Mouse (Mus musculus): ENCODE data around the gene Mnat1. TPM values are rescaled to one million over a fixed set of nuclear protein-coding genes. Genes with fewer than 3 reads are reported as not detected.
"Not testable (repeated sequence)": the region's sequence is repeated elsewhere in the genome, so short reads cannot be mapped to it uniquely, and the experiment has no call there.

Mnat1 gene
- polyA plus RNA-seq, 1 experiment from 2014 or later, result 26.7 TPM

- no peak overlapping the region for H3K9ac ChIP-seq (ENCODE audit: low read length)
- H3K4me1 ChIP-seq (ENCODE audit: control insufficient read depth, insufficient read depth, low read length), result no peaks in the 10 kb centered on the region
- no peak for DNase-seq (ENCODE audit: low spot score)
- H3K27ac ChIP-seq (ENCODE audit: low read depth, low read length), result no peak overlapping the region
- no peaks in the 10 kb centered on the region for H3K36me3 ChIP-seq (ENCODE audit: control insufficient read depth, insufficient read depth, low read length)
- no peak overlapping the region for H3K4me3 ChIP-seq (ENCODE audit: low read depth, low read length)
- no peak for ATAC-seq
- H3K27me3 ChIP-seq (replicated peaks; ENCODE audit: control insufficient read depth, insufficient read depth, low read length), result no peaks in the 10 kb centered on the region
- 73% methylated on average over 2 of the region's 2 CpGs for WGBS
- no peak overlapping the region for H3K4me2 ChIP-seq (ENCODE audit: low read length)
- H3K9me3 ChIP-seq (replicated peaks; ENCODE audit: control insufficient read depth, low read length), result no peaks in the 10 kb centered on the region
Measured at GRCm38 (mm10) chr12:73094189-73094588, 29.3 kb upstream of the Mnat1 start.

GRCm38 (mm10) chr12:73094605-73095004, 28.9 kb upstream of the Mnat1 start:
- Histone ChIP-seq H3K9ac (ENCODE audit: low read length) (no peak overlapping the region), H3K4me3 (ENCODE audit: low read depth, low read length) (no peak overlapping the region), H3K27ac (ENCODE audit: low read depth, low read length) (no peak overlapping the region), H3K36me3 (ENCODE audit: control insufficient read depth, insufficient read depth, low read length) (no peaks in the 10 kb centered on the region), H3K27me3 (replicated peaks; ENCODE audit: control insufficient read depth, insufficient read depth, low read length) (no peaks in the 10 kb centered on the region), H3K9me3 (replicated peaks; ENCODE audit: control insufficient read depth, low read length) (no peaks in the 10 kb centered on the region), H3K4me1 (ENCODE audit: control insufficient read depth, insufficient read depth, low read length) (no peaks in the 10 kb centered on the region), H3K4me2 (ENCODE audit: low read length) (no peak overlapping the region)
- ATAC-seq (no peak), DNase-seq (ENCODE audit: low spot score) (no peak)
- 51% methylated on average over 2 of the region's 2 CpGs for WGBS

- not testable (repeated sequence) for H3K36me3 ChIP-seq (ENCODE audit: control insufficient read depth, insufficient read depth, low read length); H3K4me3 ChIP-seq (ENCODE audit: low read depth, low read length); H3K27ac ChIP-seq (ENCODE audit: low read depth, low read length); H3K9me3 ChIP-seq (replicated peaks; ENCODE audit: control insufficient read depth, low read length); H3K27me3 ChIP-seq (replicated peaks; ENCODE audit: control insufficient read depth, insufficient read depth, low read length); ATAC-seq; H3K4me1 ChIP-seq (ENCODE audit: control insufficient read depth, insufficient read depth, low read length); H3K4me2 ChIP-seq (ENCODE audit: low read length); DNase-seq (ENCODE audit: low spot score); H3K9ac ChIP-seq (ENCODE audit: low read length)
- 91% methylated on average over 5 of the region's 5 CpGs for WGBS
Measured at GRCm38 (mm10) chr12:73096177-73096576, 27.3 kb upstream of the Mnat1 start.

GRCm38 (mm10) chr12:73098593-73098992, 24.9 kb upstream of the Mnat1 start:
- H3K27me3 ChIP-seq (replicated peaks; ENCODE audit: control insufficient read depth, insufficient read depth, low read length), result no peaks in the 10 kb centered on the region
- H3K36me3 ChIP-seq (ENCODE audit: control insufficient read depth, insufficient read depth, low read length), result peaks cover 6% of the 10 kb centered on the region; the same call in 1 of the 2 replicates
- no peak overlapping the region for H3K27ac ChIP-seq (ENCODE audit: low read depth, low read length)
- H3K4me3 ChIP-seq (ENCODE audit: low read depth, low read length), result no peak overlapping the region
- H3K4me2 ChIP-seq (ENCODE audit: low read length), result no peak overlapping the region
- DNase-seq (ENCODE audit: low spot score) (no peak), ATAC-seq (no peak)
- H3K9ac ChIP-seq (ENCODE audit: low read length), result no peak overlapping the region
- no peaks in the 10 kb centered on the region for H3K4me1 ChIP-seq (ENCODE audit: control insufficient read depth, insufficient read depth, low read length)
- WGBS, result 93% methylated on average over 4 of the region's 4 CpGs
- H3K9me3 ChIP-seq (replicated peaks; ENCODE audit: control insufficient read depth, low read length), result no peaks in the 10 kb centered on the region

- 94% methylated on average over 12 of the region's 12 CpGs for WGBS
- Histone ChIP-seq H3K4me2 (ENCODE audit: low read length) (no peak overlapping the region), H3K9me3 (replicated peaks; ENCODE audit: control insufficient read depth, low read length) (no peaks in the 10 kb centered on the region), H3K36me3 (ENCODE audit: control insufficient read depth, insufficient read depth, low read length) (peaks cover 10% of the 10 kb centered on the region; the same call in 1 of the 2 replicates), H3K27me3 (replicated peaks; ENCODE audit: control insufficient read depth, insufficient read depth, low read length) (no peaks in the 10 kb centered on the region), H3K4me1 (ENCODE audit: control insufficient read depth, insufficient read depth, low read length) (no peaks in the 10 kb centered on the region), H3K4me3 (ENCODE audit: low read depth, low read length) (no peak overlapping the region), H3K9ac (ENCODE audit: low read length) (no peak overlapping the region), H3K27ac (ENCODE audit: low read depth, low read length) (no peak overlapping the region)
- ATAC-seq, result no peak
- no peak for DNase-seq (ENCODE audit: low spot score)
Measured at GRCm38 (mm10) chr12:73103713-73104112, 19.8 kb upstream of the Mnat1 start.

GRCm38 (mm10) chr12:73107821-73108220, 15.7 kb upstream of the Mnat1 start:
- H3K36me3 ChIP-seq (ENCODE audit: control insufficient read depth, insufficient read depth, low read length), result peaks cover 10% of the 10 kb centered on the region; the same call in 1 of the 2 replicates
- H3K27ac ChIP-seq (ENCODE audit: low read depth, low read length), result no peak overlapping the region
- no peaks in the 10 kb centered on the region for H3K9me3 ChIP-seq (replicated peaks; ENCODE audit: control insufficient read depth, low read length)
- no peak overlapping the region for H3K4me3 ChIP-seq (ENCODE audit: low read depth, low read length)
- H3K4me2 ChIP-seq (ENCODE audit: low read length), result no peak overlapping the region
- no peak for ATAC-seq
- peaks cover 12% of the 10 kb centered on the region for H3K4me1 ChIP-seq (ENCODE audit: control insufficient read depth, insufficient read depth, low read length)
- H3K27me3 ChIP-seq (replicated peaks; ENCODE audit: control insufficient read depth, insufficient read depth, low read length), result peaks cover 5% of the 10 kb centered on the region
- WGBS, result 90% methylated on average over 2 of the region's 2 CpGs
- no peak for DNase-seq (ENCODE audit: low spot score)
- no peak overlapping the region for H3K9ac ChIP-seq (ENCODE audit: low read length)

- Histone ChIP-seq H3K4me1 (ENCODE audit: control insufficient read depth, insufficient read depth, low read length) (peaks cover 12% of the 10 kb centered on the region), H3K4me3 (ENCODE audit: low read depth, low read length) (peak overlapping the region; percentile 66), H3K27ac (ENCODE audit: low read depth, low read length) (no peak overlapping the region), H3K4me2 (ENCODE audit: low read length) (peak overlapping the region; percentile 98), H3K36me3 (ENCODE audit: control insufficient read depth, insufficient read depth, low read length) (no peaks in the 10 kb centered on the region), H3K27me3 (replicated peaks; ENCODE audit: control insufficient read depth, insufficient read depth, low read length) (peaks cover 10% of the 10 kb centered on the region), H3K9me3 (replicated peaks; ENCODE audit: control insufficient read depth, low read length) (no peaks in the 10 kb centered on the region), H3K9ac (ENCODE audit: low read length) (no peak overlapping the region)
- 6% methylated on average over 23 of the region's 23 CpGs for WGBS
- ATAC-seq (no peak), DNase-seq (ENCODE audit: low spot score) (no peak)
Measured at GRCm38 (mm10) chr12:73110431-73111111, 12.9 kb upstream of the Mnat1 start.

- Histone ChIP-seq H3K9me3 (replicated peaks; ENCODE audit: control insufficient read depth, low read length) (no peaks in the 10 kb centered on the region), H3K4me1 (ENCODE audit: control insufficient read depth, insufficient read depth, low read length) (peaks cover 12% of the 10 kb centered on the region), H3K4me3 (ENCODE audit: low read depth, low read length) (peak overlapping the region; percentile 66), H3K36me3 (ENCODE audit: control insufficient read depth, insufficient read depth, low read length) (no peaks in the 10 kb centered on the region), H3K27ac (ENCODE audit: low read depth, low read length) (no peak overlapping the region), H3K4me2 (ENCODE audit: low read length) (peak overlapping the region; percentile 98), H3K27me3 (replicated peaks; ENCODE audit: control insufficient read depth, insufficient read depth, low read length) (peaks cover 14% of the 10 kb centered on the region), H3K9ac (ENCODE audit: low read length) (peak overlapping the region; percentile 74)
- DNase-seq (ENCODE audit: low spot score) (peak; percentile 50), ATAC-seq (peak; percentile 51)
- 1% methylated on average over 44 of the region's 44 CpGs for WGBS
Measured at GRCm38 (mm10) chr12:73111561-73112325, 11.8 kb upstream of the Mnat1 start.
